Mouse (Mus musculus) forebrain, embryonic 10.5 days (tissue): ENCODE measurements at regions not wholly inside any gene's neighbourhood (a gene's known extent, or its start where the extent isn't known, plus 50 kb on each side); places are given as distances from the start of the nearest gene placed in this dataset.

Source experiments
- DNase-seq: peaks from one replicate; pipeline ENCODE4 v3.0.0-alpha.2; 2017; ENCODE audit warnings: low spot score; ENCODE audit errors: extremely low spot score
- H3K27ac ChIP-seq: fragments of 300-500 bp; sonication (generic); 2 replicates; pipeline ENCODE4 v1.5.1; 2016; ENCODE audit warnings: mild to moderate bottlenecking
- H3K27me3 ChIP-seq: fragments of 300-500 bp; sonication (generic); 2 replicates; pipeline ENCODE4 v1.6.1; 2016; ENCODE audit warnings: mild to moderate bottlenecking; ENCODE audit not compliant: poor library complexity, severe bottlenecking
- H3K36me3 ChIP-seq: fragments of 300-500 bp; sonication (generic); replicated peaks from 2 replicates; pipeline ENCODE4 v1.6.1; 2016; ENCODE audit warnings: mild to moderate bottlenecking, moderate library complexity
- H3K4me1 ChIP-seq: fragments of 300-500 bp; sonication (generic); 2 replicates; pipeline ENCODE4 v1.6.1; 2016
- H3K4me3 ChIP-seq: fragments of 300-500 bp; sonication (generic); 2 replicates; pipeline ENCODE4 v1.5.1; 2016; ENCODE audit warnings: mild to moderate bottlenecking, moderate library complexity
- H3K9me3 ChIP-seq: fragments of 300-500 bp; sonication (generic); 2 replicates; pipeline ENCODE4 v1.6.1; 2016; ENCODE audit warnings: mild to moderate bottlenecking, moderate library complexity
- WGBS: fragments of 180-500 bp; shearing (Covaris S2); methylation state at CpG from one replicate; pipeline ENCODE4 v1.1.7; 2016; 5-methylcytosine and 5-hydroxymethylcytosine counted together

DNA sequence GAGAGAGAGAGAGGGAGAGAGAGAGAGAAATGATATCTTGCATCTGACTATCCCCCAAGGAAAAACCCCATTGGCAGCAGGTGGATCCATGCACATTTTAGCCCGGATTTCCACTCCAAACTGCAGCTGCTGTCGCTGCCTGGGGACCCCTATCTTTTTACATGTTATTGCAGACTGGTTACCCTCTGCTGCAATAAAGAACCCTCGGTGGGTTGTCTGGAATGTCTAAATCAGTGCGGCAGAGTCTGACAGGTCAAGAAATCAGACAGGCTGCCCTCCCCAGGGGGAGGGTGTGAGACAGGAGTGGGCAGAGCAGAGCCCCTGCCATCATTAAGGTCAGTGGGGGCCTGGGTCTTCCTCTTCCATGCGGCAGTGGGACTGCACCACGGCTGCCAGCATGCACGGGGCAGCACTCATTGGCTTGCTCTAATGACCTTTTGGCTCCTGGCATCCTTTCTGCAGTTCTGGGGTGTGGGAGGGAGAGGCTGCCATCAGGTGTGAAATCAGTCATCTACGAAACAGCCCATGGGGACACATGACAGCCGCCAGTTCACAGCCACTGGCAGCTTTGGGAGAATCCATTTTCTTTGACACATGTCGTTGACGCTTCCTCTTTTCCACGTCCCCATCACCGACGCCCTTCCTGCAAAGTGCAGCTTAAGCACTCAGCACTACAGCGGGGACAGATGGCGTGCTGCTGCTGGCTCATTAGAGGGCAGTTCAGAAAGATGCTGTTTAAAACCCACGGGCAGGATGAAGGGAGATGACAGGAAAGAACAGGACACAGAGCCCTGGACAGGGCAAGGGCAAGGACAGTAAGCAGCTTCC is 256.8 kb upstream of the Sulf2 start:
- Histone ChIP-seq H3K27me3 (peaks cover 6% of the 10 kb centered on the region; the same call in 1 of the 2 replicates), H3K36me3 (no peaks in the 10 kb centered on the region), H3K4me1 (peaks cover 46% of the 10 kb centered on the region), H3K4me3 (no peak overlapping the region), H3K9me3 (no peaks in the 10 kb centered on the region), H3K27ac (peak overlapping the region; percentile 22; the same call in 1 of the 2 replicates)
- no peak for DNase-seq
- WGBS, result 66% methylated on average over 17 of the region's 17 CpGs

DNA sequence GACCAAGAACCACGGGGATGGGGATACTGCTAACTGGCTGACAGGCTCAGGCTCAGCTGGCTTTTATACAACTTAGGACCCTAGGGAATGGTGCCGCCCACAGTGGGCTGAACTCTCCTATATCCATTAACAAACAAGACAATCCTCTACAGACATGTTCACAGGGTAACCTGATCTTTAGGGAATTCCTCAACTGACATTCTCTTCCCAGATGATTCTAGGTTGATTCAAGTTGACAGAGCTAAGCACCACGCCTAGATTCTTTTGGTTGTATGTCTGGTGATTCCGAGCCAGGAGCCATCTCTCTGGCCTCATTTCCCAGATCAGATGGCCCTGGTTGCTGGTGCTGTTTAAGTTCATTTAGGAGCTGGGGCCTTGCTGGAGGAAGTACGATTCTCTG is 253.9 kb upstream of the Sulf2 start:
- no peaks in the 10 kb centered on the region for H3K9me3 ChIP-seq
- peaks cover 55% of the 10 kb centered on the region for H3K4me1 ChIP-seq
- DNase-seq, result no peak
- peaks cover 6% of the 10 kb centered on the region for H3K27me3 ChIP-seq
- no peaks in the 10 kb centered on the region for H3K36me3 ChIP-seq
- H3K4me3 ChIP-seq, result no peak overlapping the region
- WGBS, result 89% methylated on average over 5 of the region's 5 CpGs
- H3K27ac ChIP-seq, result no peak overlapping the region

DNA sequence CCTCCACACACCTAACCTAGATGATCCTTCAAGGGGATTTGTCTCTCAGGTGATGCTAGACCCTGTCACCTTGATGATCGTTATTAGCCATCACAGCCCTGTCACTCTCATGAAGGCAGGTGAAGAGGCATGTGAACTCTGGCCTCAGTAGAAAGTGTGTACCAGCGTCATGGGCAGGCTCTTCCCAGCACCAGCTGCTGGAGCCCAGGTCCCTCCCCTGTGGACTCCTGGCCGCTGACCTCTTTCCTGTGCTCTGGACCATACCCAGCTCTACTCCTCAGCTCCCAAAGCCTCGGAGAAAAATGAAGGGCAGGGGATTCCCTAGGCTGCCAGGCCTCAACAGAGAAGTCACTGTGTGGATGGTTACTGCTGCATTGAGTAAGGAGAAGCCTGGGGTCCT is 253.3 kb upstream of the Sulf2 start:
- no peak overlapping the region for H3K4me3 ChIP-seq
- H3K27ac ChIP-seq, result no peak overlapping the region
- no peaks in the 10 kb centered on the region for H3K36me3 ChIP-seq
- H3K27me3 ChIP-seq, result peaks cover 6% of the 10 kb centered on the region
- DNase-seq, result no peak
- WGBS, result 92% methylated on average over 4 of the region's 4 CpGs
- no peaks in the 10 kb centered on the region for H3K9me3 ChIP-seq
- H3K4me1 ChIP-seq, result peaks cover 58% of the 10 kb centered on the region

DNA sequence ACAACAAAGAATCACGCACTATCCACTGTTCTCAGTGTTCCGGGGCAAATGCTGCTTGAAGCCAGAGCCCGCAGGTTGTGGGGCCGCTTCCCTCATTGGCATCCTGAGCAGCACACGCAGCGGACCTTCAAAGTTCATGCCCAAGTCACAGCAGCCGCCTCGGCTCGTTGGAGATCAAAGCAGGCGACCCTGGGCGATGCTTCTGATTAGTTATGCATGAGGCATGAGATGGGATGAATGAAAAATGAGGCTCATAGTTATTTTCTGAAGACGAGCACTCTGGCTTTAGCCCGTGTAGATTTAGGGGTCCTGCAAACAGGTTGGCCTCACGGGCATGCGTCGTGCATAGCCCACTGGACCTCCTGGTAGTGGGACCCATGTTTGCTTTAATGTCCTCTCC is 252.5 kb upstream of the Sulf2 start:
- Histone ChIP-seq H3K27me3 (peaks cover 6% of the 10 kb centered on the region), H3K36me3 (no peaks in the 10 kb centered on the region), H3K4me1 (peaks cover 62% of the 10 kb centered on the region), H3K27ac (no peak overlapping the region), H3K9me3 (no peaks in the 10 kb centered on the region), H3K4me3 (no peak overlapping the region)
- WGBS, result 84% methylated on average over 16 of the region's 16 CpGs
- DNase-seq, result no peak

DNA sequence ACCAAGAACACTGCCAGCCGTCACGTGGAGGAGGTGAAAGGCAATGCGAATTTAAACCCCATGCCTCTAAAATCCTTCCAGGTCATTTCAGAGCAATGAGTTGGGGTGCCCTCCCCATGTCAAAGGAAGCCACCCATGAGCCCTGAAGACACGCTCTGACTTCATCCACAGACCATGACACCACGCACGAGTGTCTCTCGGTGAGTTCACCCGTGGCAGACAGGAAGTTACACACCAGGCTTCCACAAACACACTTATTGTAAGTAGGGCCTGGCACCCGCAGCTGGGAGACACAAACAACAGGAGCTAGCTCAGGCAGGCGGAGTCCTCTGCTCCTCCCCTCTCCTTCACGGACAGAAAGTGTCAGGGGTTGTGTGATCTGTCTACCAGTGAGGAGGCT is 251.4 kb upstream of the Sulf2 start:
- DNase-seq, result no peak
- Histone ChIP-seq H3K4me3 (no peak overlapping the region), H3K9me3 (no peaks in the 10 kb centered on the region), H3K4me1 (peaks cover 51% of the 10 kb centered on the region), H3K27me3 (peaks cover 9% of the 10 kb centered on the region), H3K27ac (peak overlapping the region; percentile 44; the same call in 1 of the 2 replicates), H3K36me3 (no peaks in the 10 kb centered on the region)
- WGBS, result 87% methylated on average over 11 of the region's 11 CpGs

DNA sequence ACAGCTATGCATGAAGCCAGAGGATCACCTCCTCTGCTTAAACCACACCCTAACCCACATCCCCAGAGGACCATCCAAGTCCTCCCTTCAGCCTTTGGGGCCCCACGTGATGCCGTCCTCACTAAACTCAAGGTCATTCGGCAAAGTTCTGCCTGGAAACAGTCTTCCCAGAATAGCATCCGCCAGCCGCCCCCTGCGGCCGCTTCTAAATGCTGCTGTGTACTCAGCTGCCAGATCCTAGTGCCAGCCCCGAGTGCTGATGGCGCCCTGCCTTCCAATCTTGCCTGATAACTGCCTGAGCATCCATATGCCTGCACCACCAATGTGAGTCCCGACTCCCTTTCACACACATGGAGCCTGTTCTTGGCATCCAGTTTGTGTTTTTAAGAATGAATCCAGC is 247.9 kb upstream of the Sulf2 start:
- Histone ChIP-seq H3K27ac (0 out of 2 replicates have a peak overlapping the region, but pooled peaks have one; percentile 6), H3K4me1 (peaks cover 61% of the 10 kb centered on the region), H3K9me3 (no peaks in the 10 kb centered on the region), H3K4me3 (no peak overlapping the region), H3K27me3 (peaks cover 24% of the 10 kb centered on the region), H3K36me3 (no peaks in the 10 kb centered on the region)
- no peak for DNase-seq
- WGBS, result 88% methylated on average over 10 of the region's 10 CpGs

DNA sequence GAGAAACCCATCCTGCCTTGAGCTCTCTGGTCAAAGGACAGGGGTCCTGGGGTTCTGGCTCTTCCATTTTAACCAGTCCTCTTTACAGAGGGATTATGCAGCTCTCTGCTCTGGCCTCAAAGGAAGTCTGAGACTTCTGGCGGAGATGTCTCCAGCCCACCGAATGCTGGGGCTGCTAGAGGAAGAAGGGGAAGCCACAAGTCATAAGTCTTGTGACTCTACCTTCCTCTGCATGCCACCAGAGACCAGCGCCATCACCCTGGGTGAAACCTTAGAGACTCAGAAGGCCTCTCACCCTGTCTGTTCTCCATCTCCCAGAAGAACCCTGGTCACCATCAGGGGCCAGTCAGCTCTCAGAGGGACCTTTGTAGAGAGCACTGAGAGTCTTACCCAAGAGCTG is 246.4 kb upstream of the Sulf2 start:
- 92% methylated on average over 3 of the region's 3 CpGs for WGBS
- peaks cover 61% of the 10 kb centered on the region for H3K4me1 ChIP-seq
- H3K27me3 ChIP-seq, result peaks cover 37% of the 10 kb centered on the region
- no peak for DNase-seq
- H3K36me3 ChIP-seq, result no peaks in the 10 kb centered on the region
- H3K9me3 ChIP-seq, result no peaks in the 10 kb centered on the region
- H3K27ac ChIP-seq, result 0 out of 2 replicates have a peak overlapping the region, but pooled peaks have one; percentile 8
- H3K4me3 ChIP-seq, result no peak overlapping the region

DNA sequence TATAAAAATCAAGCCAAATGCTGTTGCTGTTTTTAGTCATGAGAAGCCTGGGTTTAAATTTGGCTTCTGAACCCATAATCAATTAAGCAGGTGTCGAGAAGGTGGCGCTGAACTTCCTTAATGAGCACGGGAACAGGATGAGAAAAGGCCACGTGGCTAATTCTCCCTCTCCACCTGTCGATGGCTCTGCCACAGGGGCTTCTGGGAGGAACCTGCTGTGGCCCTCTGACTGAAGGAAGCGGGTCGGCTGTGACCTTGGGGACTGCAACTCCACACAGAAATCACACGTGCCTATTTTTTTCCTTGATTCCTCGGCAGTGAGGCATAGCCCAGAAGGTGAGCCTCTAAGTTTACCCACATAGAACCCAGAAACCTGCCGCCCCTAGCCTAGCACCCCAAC is 244.8 kb upstream of the Sulf2 start:
- no peak for DNase-seq
- Histone ChIP-seq H3K9me3 (no peaks in the 10 kb centered on the region), H3K36me3 (no peaks in the 10 kb centered on the region), H3K4me3 (no peak overlapping the region), H3K4me1 (peaks cover 49% of the 10 kb centered on the region), H3K27me3 (peaks cover 32% of the 10 kb centered on the region), H3K27ac (no peak overlapping the region)
- 85% methylated on average over 10 of the region's 10 CpGs for WGBS

DNA sequence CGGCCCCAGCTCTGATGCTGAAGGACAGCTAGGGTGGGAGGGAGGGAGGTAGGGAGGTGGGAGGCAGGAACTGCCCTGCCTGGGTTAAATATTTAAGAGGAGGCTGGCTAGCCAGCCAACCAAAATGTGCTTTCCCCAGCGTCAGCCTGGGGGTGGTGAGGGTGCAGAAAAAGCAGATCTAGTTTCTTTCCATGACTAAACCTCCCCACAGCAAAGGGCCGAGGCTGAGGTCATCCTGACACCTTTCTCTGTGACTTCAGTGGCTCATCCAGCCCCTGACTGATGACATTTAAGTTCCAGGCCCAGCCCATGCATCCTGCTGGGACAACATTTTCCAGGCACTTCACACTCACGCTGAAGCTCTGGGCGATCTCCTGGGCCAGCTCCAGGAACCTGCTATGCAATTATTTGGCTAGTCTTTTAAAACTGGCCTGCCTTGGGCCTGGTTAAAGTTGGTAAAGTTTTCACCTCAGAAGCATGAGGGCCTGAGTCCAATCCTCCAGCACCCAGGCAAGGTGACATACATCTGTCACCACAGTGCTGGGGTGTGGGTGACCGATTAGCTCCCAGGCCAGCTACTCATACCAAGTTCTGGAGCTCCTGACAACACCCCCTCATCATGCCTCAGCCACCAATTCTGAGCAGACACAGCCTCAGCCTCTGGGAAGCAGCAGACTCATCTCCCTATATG is 243.8 kb upstream of the Sulf2 start:
- Histone ChIP-seq H3K36me3 (no peaks in the 10 kb centered on the region), H3K27ac (peak overlapping the region; percentile 71), H3K4me3 (no peak overlapping the region), H3K9me3 (no peaks in the 10 kb centered on the region), H3K4me1 (peaks cover 54% of the 10 kb centered on the region), H3K27me3 (peaks cover 32% of the 10 kb centered on the region; the same call in 1 of the 2 replicates)
- DNase-seq, result no peak
- WGBS, result 38% methylated on average over 6 of the region's 6 CpGs

DNA sequence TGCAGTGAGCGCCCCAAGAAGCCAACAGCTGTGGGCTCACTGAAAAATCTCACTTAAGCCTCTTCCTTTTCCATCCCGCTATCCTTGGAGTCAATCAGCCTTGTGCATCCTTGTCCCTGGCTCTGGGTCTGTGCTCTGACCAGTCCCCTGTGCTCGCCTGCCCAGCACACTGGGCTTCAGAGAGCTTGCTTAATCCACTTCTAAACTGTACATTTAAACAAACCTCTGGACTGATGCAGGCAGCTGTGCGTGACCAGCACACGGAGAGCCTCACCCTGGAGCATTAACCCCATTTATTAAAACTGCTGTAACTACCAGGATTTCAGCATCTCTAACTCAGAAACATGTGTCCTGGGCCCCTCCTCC is 243.3 kb upstream of the Sulf2 start:
- H3K9me3 ChIP-seq, result no peaks in the 10 kb centered on the region
- no peak for DNase-seq
- peaks cover 52% of the 10 kb centered on the region for H3K4me1 ChIP-seq
- WGBS, result 70% methylated on average over 5 of the region's 5 CpGs
- peaks cover 32% of the 10 kb centered on the region; the same call in 1 of the 2 replicates for H3K27me3 ChIP-seq
- no peak overlapping the region for H3K4me3 ChIP-seq
- H3K36me3 ChIP-seq, result no peaks in the 10 kb centered on the region
- H3K27ac ChIP-seq, result peak overlapping the region; percentile 71

DNA sequence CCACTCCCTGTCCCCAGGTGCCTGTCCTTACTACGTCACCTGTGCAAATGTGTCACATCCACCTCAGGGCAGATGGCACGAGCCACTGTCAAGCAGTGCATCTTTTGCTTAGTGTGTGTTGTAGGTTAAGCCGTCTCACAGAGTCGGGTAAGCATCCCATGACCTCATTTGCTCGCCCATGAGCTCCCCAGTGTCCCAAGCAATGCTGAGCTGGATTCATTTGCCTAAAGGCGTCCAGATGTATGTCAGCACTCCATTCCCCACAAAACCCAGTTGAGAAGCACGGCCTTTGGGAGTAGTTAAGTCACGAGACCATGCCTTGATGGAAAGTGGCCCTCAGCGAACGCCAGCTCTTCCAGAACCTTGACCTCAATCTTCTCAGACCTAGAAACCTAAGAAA is 242.7 kb upstream of the Sulf2 start:
- Histone ChIP-seq H3K36me3 (no peaks in the 10 kb centered on the region), H3K4me1 (peaks cover 49% of the 10 kb centered on the region), H3K27ac (peak overlapping the region; percentile 71; the same call in 1 of the 2 replicates), H3K4me3 (no peak overlapping the region), H3K9me3 (no peaks in the 10 kb centered on the region), H3K27me3 (peaks cover 32% of the 10 kb centered on the region; the same call in 1 of the 2 replicates)
- 86% methylated on average over 10 of the region's 10 CpGs for WGBS
- DNase-seq, result no peak

DNA sequence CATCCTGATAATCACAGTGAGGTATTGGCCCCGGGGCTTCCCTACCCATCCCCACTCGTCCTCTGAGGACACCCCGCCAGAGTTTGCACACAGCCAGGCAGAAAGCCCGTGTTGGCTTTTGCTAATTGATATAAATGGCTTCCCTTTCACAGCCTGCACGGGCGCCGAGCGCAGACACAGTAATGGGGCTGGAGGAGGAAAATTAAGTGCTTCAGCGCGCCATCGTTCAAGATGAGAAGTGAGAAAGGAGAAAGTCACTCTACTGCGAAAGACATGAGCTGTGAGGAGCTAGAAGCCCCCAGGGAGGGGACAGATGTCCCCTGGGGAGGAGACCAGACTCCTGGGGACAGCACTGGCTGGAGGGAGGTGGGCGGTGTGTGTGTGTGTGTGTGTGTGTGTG is 239.2 kb upstream of the Sulf2 start:
- no peak for DNase-seq
- Histone ChIP-seq H3K4me3 (no peak overlapping the region), H3K9me3 (no peaks in the 10 kb centered on the region), H3K27ac (peak overlapping the region; percentile 36; the same call in 1 of the 2 replicates), H3K4me1 (peaks cover 61% of the 10 kb centered on the region), H3K27me3 (peaks cover 20% of the 10 kb centered on the region; the same call in 1 of the 2 replicates), H3K36me3 (no peaks in the 10 kb centered on the region)
- WGBS, result 68% methylated on average over 13 of the region's 13 CpGs

DNA sequence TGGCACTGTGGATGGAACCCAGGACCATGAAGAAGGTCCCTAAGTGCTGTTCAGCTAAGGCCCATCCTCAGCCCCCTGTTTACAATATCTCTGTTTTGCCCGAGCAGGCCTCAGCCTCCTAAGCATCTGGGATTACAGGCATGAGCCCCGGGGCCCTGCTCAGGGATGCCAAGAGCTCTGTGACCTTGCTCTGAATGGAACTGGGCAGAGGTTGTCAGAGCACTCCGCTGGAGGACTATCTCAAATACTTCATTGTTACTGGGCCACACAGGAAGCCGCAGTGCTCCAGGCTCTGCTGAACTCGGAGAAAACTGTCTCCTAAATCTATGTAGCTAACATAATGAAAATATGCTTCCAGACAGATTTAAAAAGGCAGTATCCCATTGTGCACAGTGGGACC is 235.7 kb upstream of the Sulf2 start:
- Histone ChIP-seq H3K27me3 (no peaks in the 10 kb centered on the region), H3K4me3 (no peak overlapping the region), H3K36me3 (no peaks in the 10 kb centered on the region), H3K4me1 (peaks cover 58% of the 10 kb centered on the region), H3K9me3 (no peaks in the 10 kb centered on the region), H3K27ac (peak overlapping the region; percentile 27)
- no peak for DNase-seq
- WGBS, result 51% methylated on average over 5 of the region's 5 CpGs
